Mouse (Mus musculus) c-Kit-negative CD71-positive TER-119-positive erythroid progenitor cells, embryonic 14.5 days (primary cell): ENCODE results near the gene Sec24b.

Source experiments
- DNase-seq: peaks from one replicate; pipeline ENCODE4 v3.0.0-alpha.2; 2013; ENCODE audit warnings: low read depth, low spot score

Sec24b gene

GRCm38 (mm10) chr3:130055416-130056385 lies 5.7 kb downstream of the Sec24b start:
- no peak for DNase-seq

GRCm38 (mm10) chr3:130054587-130054986 lies 6.8 kb downstream of the Sec24b start:
- DNase-seq, result no peak

- no peak for DNase-seq
Observed at GRCm38 (mm10) chr3:130053340-130054066, 7.8 kb downstream of the Sec24b start.

GRCm38 (mm10) chr3:130052541-130053298 lies 8.6 kb downstream of the Sec24b start:
- DNase-seq, result no peak

- no peak for DNase-seq
Observed at GRCm38 (mm10) chr3:130052116-130052515, 9.2 kb downstream of the Sec24b start.

- DNase-seq, result no peak
Observed at GRCm38 (mm10) chr3:130040711-130041110, 20.6 kb downstream of the Sec24b start.

GRCm38 (mm10) chr3:130040017-130040416 lies 21.3 kb downstream of the Sec24b start:
- DNase-seq, result no peak

GRCm38 (mm10) chr3:130028741-130029140 lies 32.6 kb downstream of the Sec24b start:
- no peak for DNase-seq

GRCm38 (mm10) chr3:130026181-130026580 lies 35.2 kb downstream of the Sec24b start:
- DNase-seq, result no peak

GRCm38 (mm10) chr3:130025556-130025955 lies 35.8 kb downstream of the Sec24b start:
- no peak for DNase-seq

GRCm38 (mm10) chr3:130012943-130013342 lies 48.4 kb downstream of the Sec24b start:
- no peak for DNase-seq

GRCm38 (mm10) chr3:130011236-130011635 lies 50.1 kb downstream of the Sec24b start:
- no peak for DNase-seq

- DNase-seq, result no peak
Observed at GRCm38 (mm10) chr3:130006141-130006540, 55.2 kb downstream of the Sec24b start.

- no peak for DNase-seq
Observed at GRCm38 (mm10) chr3:130000926-130001325, 60.4 kb downstream of the Sec24b start.

- no peak for DNase-seq
Observed at GRCm38 (mm10) chr3:129998526-129998925, 62.8 kb downstream of the Sec24b start.

GRCm38 (mm10) chr3:129998001-129998400 lies 63.4 kb downstream of the Sec24b start:
- no peak for DNase-seq

- DNase-seq, result no peak
Observed at GRCm38 (mm10) chr3:129997324-129997723, 64.0 kb downstream of the Sec24b start.

- DNase-seq, result no peak
Observed at GRCm38 (mm10) chr3:129987297-129987696, 74.1 kb downstream of the Sec24b start.

GRCm38 (mm10) chr3:129985335-129985734 lies 76.0 kb downstream of the Sec24b start:
- no peak for DNase-seq

- DNase-seq, result no peak
Observed at GRCm38 (mm10) chr3:129984797-129985196, 76.6 kb downstream of the Sec24b start.

- no peak for DNase-seq
Observed at GRCm38 (mm10) chr3:129982271-129982670, 79.1 kb downstream of the Sec24b start.

- DNase-seq, result no peak
Observed at GRCm38 (mm10) chr3:129981756-129982155, 79.6 kb downstream of the Sec24b start.
